Mouse (Mus musculus) left cerebral cortex, postnatal 4 days (tissue): ENCODE data around the gene AW011738. TPM values are rescaled to one million over a fixed set of nuclear protein-coding genes. Genes with fewer than 3 reads are reported as not detected.

Experiments used
- DNase-seq: peaks from one replicate; pipeline ENCODE4 v3.0.0-alpha.2; 2022
- intact Hi-C: fragments of 180-260 bp; cut with DNase I; formaldehyde crosslinking; loops from one replicate; pipeline ENCODE4 v1.15.1; 2025
- total RNA-seq, 2 experiments: library from RNA; stranded (reverse); gene quantifications; 2 replicates each; pipeline ENCODE4 v1.2.3; 2021

The AW011738 gene
- total RNA-seq, 2 experiments from 2014 or later: 5.2 to 6.4 TPM

GRCm38 (mm10) chr4:156197829-156198205 is 5.3 kb upstream of the AW011738 start:
- peak; percentile 93 for DNase-seq
- intact Hi-C loops: no loop called here

DNA sequence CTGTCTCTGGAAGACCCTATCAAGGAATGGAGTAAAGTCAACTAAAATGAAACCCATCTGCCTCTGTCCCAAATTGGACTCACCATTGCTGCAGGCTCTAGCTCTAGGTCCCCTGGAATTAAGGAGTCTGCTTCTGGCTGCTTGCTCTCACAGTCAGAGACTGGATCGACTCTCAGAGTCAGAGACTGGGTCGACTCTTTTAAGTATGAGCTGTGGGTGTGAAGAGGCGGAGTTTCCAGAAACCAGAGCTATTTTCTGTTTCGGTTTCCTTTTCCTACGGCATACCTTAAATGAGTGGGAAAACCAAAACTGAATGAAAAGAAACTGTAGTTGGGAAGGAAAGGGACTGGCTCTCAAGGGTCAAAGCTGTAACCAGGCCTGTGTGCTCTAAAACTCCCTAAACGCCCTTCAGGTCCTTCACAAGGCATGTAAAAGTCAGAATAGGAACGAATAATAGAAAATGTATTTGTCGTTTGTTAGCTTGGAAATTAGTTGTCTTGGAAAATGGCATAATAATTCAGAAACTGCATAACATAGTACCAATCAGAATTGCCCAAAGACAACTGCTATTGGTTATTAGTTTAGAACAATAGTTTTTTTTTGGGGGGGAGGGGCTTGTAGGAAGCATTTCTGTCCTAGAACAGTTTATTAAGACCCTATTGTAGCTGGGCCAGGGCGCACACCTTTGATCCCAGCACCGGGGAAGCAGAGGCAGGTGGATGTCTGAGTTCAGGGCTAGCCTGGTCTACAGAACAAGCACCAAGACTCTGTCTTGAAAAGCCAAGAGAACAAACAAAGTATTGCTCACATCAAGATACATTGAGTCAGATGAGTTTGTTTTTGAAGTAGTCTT is 2.3 kb upstream of the AW011738 start, which contains the start of gene Isg15:
Isg15 (minus strand) TSS at position 196 of the 853 bp plus-strand sequence.
- intact Hi-C loops: no loop called here
- DNase-seq: no peak

- no peak for DNase-seq
- intact Hi-C loops: no loop called here
Observed at GRCm38 (mm10) chr4:156202462-156202893, 626 bp upstream of the AW011738 start.

- intact Hi-C loops: no loop called here
- no peak for DNase-seq
Observed at GRCm38 (mm10) chr4:156203413-156204131, 468 bp downstream of the AW011738 start.

- intact Hi-C loops: no loop called here
- DNase-seq: no peak
Observed at GRCm38 (mm10) chr4:156208872-156209271, 5.8 kb downstream of the AW011738 start.

- intact Hi-C loops: no loop called here
- no peak for DNase-seq
Observed at GRCm38 (mm10) chr4:156209963-156210635, 7.0 kb downstream of the AW011738 start.

DNA sequence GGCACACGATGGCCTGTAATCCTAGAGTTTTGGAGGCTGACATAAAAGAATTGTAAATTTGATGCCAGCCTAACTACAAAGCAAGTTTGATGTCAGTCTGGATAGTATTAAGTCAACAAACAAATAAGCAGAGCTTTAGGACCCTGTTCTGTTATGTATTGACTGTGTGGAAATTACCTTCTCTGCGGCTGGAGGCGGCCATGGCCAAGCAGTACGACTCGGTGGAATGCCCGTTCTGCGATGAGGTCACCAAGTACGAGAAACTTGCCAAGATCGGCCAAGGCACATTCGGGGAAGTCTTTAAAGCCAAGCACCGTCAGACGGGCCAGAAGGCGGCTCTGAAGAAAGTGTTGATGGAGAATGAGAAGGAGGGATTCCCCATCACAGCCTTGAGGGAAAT is 10.0 kb downstream of the AW011738 start:
- intact Hi-C loops: no loop called here

GRCm38 (mm10) chr4:156215649-156216048 is 12.5 kb downstream of the AW011738 start, which contains the start of gene Perm1:
Gene Perm1, plus strand, starts transcription at chr4:156215868.
- DNase-seq: no peak
- intact Hi-C loops: no loop called here

More for the DNA sequence above, 10.0 kb downstream of the AW011738 start:
- DNase-seq: no peak

- no peak for DNase-seq
- intact Hi-C loops: no loop called here
Observed at GRCm38 (mm10) chr4:156216196-156216595, 13.1 kb downstream of the AW011738 start.

DNA sequence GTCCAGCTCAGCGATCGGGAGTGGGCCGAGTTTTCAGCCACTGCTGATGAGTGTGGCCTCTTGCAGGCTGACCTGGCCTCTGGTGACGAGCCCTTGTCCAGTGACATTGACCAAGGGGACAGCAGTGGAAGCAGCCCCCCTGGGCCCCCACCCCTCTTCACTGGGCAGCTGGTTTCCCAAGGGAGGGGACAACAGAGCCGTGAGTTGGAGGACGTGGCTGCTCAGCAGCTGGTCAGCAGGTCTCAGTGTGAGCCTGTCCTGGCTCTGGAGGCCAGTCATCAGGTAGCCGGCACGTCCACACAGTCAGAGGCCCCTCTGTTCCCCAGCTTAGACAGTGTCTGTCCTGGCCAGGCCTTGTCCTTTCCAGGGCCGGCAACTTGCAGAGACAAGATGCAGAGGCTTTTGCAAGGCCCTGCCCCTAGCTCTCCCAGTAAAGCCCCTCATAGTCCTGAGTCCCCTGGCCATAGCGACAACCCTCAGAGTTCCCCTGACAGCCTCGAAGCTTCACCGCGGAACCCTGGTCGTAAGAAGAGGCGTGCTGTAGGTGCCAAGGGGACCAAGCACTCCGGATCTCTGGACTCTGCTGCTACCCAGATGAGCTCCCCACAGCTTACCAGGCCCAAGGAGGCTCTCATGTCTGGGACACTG is 14.0 kb downstream of the AW011738 start:
- intact Hi-C loops: no loop called here
- DNase-seq: no peak

- DNase-seq: no peak
- intact Hi-C loops: no loop called here
Observed at GRCm38 (mm10) chr4:156217838-156218237, 14.7 kb downstream of the AW011738 start.

- intact Hi-C loops: no loop called here
Observed at GRCm38 (mm10) chr4:156219936-156220335, 16.8 kb downstream of the AW011738 start.

GRCm38 (mm10) chr4:156224276-156224675 is 21.2 kb downstream of the AW011738 start:
- intact Hi-C loops: no loop called here
- no peak for DNase-seq

More at GRCm38 (mm10) chr4:156219936-156220335, 16.8 kb downstream of the AW011738 start:
- DNase-seq: no peak

- intact Hi-C loops: no loop called here
- no peak for DNase-seq
Observed at GRCm38 (mm10) chr4:156227752-156228392, 24.8 kb downstream of the AW011738 start.

- intact Hi-C loops: no loop called here
- no peak for DNase-seq
Observed at GRCm38 (mm10) chr4:156228393-156229024, 25.4 kb downstream of the AW011738 start.

GRCm38 (mm10) chr4:156234021-156234501 is 31.0 kb downstream of the AW011738 start:
- intact Hi-C loops: no loop called here
- DNase-seq: no peak

DNA sequence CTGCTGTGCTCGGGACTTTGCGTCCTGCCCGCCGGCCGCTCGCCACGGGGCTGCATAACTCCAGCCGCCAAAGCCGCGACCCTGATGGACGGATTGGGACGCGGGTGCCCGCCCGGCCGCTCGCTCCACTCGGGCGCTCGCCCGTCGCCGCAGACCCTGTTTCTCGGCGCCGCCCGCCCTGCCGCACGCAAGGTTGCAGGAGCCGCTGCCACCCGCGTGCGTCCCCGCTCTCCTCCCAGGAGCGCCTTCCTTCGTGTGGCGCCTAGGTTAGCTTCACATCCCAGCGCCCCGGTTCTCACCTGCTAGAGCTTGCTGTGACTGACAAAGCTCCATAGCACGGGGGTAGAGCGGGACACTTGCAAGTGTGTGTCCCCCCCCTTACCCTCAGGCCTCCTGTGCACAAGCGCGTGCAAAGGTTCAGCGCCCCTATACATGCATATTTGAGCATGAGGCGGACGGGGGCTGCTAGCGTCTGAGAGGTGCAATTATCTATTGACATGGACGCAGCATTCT is 31.7 kb downstream of the AW011738 start, which contains the start of gene Plekhn1:
Plekhn1 (minus strand) TSS at position 157 of the 513 bp plus-strand sequence.
- intact Hi-C loops: no loop called here
- DNase-seq: peak; percentile 85

GRCm38 (mm10) chr4:156235360-156235770 is 32.3 kb downstream of the AW011738 start:
- intact Hi-C loops: no loop called here
- DNase-seq: no peak
